Mouse (Mus musculus) cortical plate, adult 2 months (tissue): ENCODE data around the gene Cryba4. TPM values are rescaled to one million over a fixed set of nuclear protein-coding genes. Genes with fewer than 3 reads are reported as not detected.

Source experiments
- H3K27ac ChIP-seq: fragments of 200-500 bp; 2 replicates; pipeline ENCODE4 v1.5.1; 2012; ENCODE audit warnings: low read length, control low read depth, inconsistent platforms; ENCODE audit not compliant: insufficient read depth
- H3K4me1 ChIP-seq: fragments of 200-500 bp; 2 replicates; pipeline ENCODE4 v1.6.1; 2011; ENCODE audit warnings: low read length; ENCODE audit not compliant: control insufficient read depth, insufficient read depth
- H3K4me3 ChIP-seq: fragments of 200-500 bp; 2 replicates; pipeline ENCODE4 v1.5.1; 2011; ENCODE audit warnings: mild to moderate bottlenecking, low read length, control low read depth; ENCODE audit not compliant: insufficient read depth
- CTCF ChIP-seq: fragments of 200-500 bp; IDR thresholded peaks from 2 replicates; pipeline ENCODE4 v1.5.1; 2011; ENCODE audit warnings: mild to moderate bottlenecking, control low read depth, low read length; ENCODE audit not compliant: insufficient read depth; ENCODE audit errors: extremely low read depth
- POLR2A ChIP-seq: fragments of 200-500 bp; IDR thresholded peaks from 2 replicates; pipeline ENCODE4 v1.6.1; 2011; ENCODE audit warnings: mild to moderate bottlenecking, low read length, control low read depth; ENCODE audit not compliant: insufficient read depth; ENCODE audit errors: extremely low read depth
- polyA plus RNA-seq: library from polyadenylated mRNA; depleted of rRNA; stranded (reverse); fragments of >200 nt; gene quantifications from 2 replicates; pipeline ENCODE4 v1.2.3, GENCODE M21; 2012

The Cryba4 gene
- polyA plus RNA-seq, 1 experiment: 2.2 TPM

- no peak overlapping the region for H3K27ac ChIP-seq
- H3K4me3 ChIP-seq: no peak overlapping the region
- H3K4me1 ChIP-seq: 0 out of 2 replicates have a peak, but pooled peaks cover 2% of the 10 kb centered on the region
- TF ChIP-seq CTCF (no peak), POLR2A (no peak)
These were observed 9.3 kb downstream of the Cryba4 start for GRCm38 (mm10) chr5:112243041-112243440.

GRCm38 (mm10) chr5:112242361-112242778 lies 9.9 kb downstream of the Cryba4 start:
- TF ChIP-seq POLR2A (no peak), CTCF (no peak)
- no peak overlapping the region for H3K27ac ChIP-seq
- 0 out of 2 replicates have a peak, but pooled peaks cover 2% of the 10 kb centered on the region for H3K4me1 ChIP-seq
- no peak overlapping the region for H3K4me3 ChIP-seq

- H3K4me3 ChIP-seq: no peak overlapping the region
- no peak overlapping the region for H3K27ac ChIP-seq
- TF ChIP-seq POLR2A (no peak), CTCF (no peak)
- 0 out of 2 replicates have a peak, but pooled peaks cover 2% of the 10 kb centered on the region for H3K4me1 ChIP-seq
These were observed 10.5 kb downstream of the Cryba4 start for GRCm38 (mm10) chr5:112241849-112242248.

GRCm38 (mm10) chr5:112240761-112241160 lies 11.6 kb downstream of the Cryba4 start:
- H3K27ac ChIP-seq: no peak overlapping the region
- TF ChIP-seq POLR2A: no peak
- peak; percentile 94 for TF ChIP-seq CTCF
- H3K4me3 ChIP-seq: no peak overlapping the region
- H3K4me1 ChIP-seq: 0 out of 2 replicates have a peak, but pooled peaks cover 2% of the 10 kb centered on the region

- H3K27ac ChIP-seq: no peak overlapping the region
- H3K4me3 ChIP-seq: no peak overlapping the region
- 0 out of 2 replicates have a peak, but pooled peaks cover 2% of the 10 kb centered on the region for H3K4me1 ChIP-seq
- no peak for TF ChIP-seq POLR2A
- TF ChIP-seq CTCF: no peak
These were observed 13.4 kb downstream of the Cryba4 start for GRCm38 (mm10) chr5:112238781-112239482.

GRCm38 (mm10) chr5:112237866-112238570 lies 14.3 kb downstream of the Cryba4 start:
- no peak for TF ChIP-seq CTCF
- no peak for TF ChIP-seq POLR2A
- Histone ChIP-seq H3K4me1 (0 out of 2 replicates have a peak, but pooled peaks cover 2% of the 10 kb centered on the region), H3K27ac (no peak overlapping the region), H3K4me3 (no peak overlapping the region)

- no peak overlapping the region for H3K27ac ChIP-seq
- no peak overlapping the region for H3K4me3 ChIP-seq
- H3K4me1 ChIP-seq: 0 out of 2 replicates have a peak, but pooled peaks cover 2% of the 10 kb centered on the region
- TF ChIP-seq POLR2A: no peak
- no peak for TF ChIP-seq CTCF
These were observed 14.9 kb downstream of the Cryba4 start for GRCm38 (mm10) chr5:112237439-112237838.

GRCm38 (mm10) chr5:112236631-112237030 lies 15.7 kb downstream of the Cryba4 start:
- no peak for TF ChIP-seq CTCF
- TF ChIP-seq POLR2A: no peak
- Histone ChIP-seq H3K4me3 (no peak overlapping the region), H3K27ac (no peak overlapping the region), H3K4me1 (0 out of 2 replicates have a peak, but pooled peaks cover 2% of the 10 kb centered on the region)

- TF ChIP-seq CTCF (no peak), POLR2A (no peak)
- no peak overlapping the region for H3K4me3 ChIP-seq
- no peak overlapping the region for H3K27ac ChIP-seq
- H3K4me1 ChIP-seq: 0 out of 2 replicates have a peak, but pooled peaks cover 2% of the 10 kb centered on the region
These were observed 16.5 kb downstream of the Cryba4 start for GRCm38 (mm10) chr5:112235806-112236205.
